Mouse (Mus musculus) frontal cortex, postnatal 10 days (tissue): ENCODE results near the gene Shmt2.
A peak's percentile ranks its signal among the peaks of the same experiment; 100 is the strongest.

Experiments used
- DNase-seq, 2 experiments: peaks; one replicate each; pipeline ENCODE4 v3.0.0; 2022; ENCODE audit warnings: low spot score in 2 of 2, mixed read lengths in 1 of 2

The Shmt2 gene

GRCm38 (mm10) chr10:127534036-127534928 lies 12.0 kb upstream of the Shmt2 start, which contains the start of gene Nxph4:
Gene Nxph4, minus strand, starts transcription at chr10:127534559.
- no peak for DNase-seq

- DNase-seq = no peak
Measured at GRCm38 (mm10) chr10:127531548-127531947, 9.3 kb upstream of the Shmt2 start.

- no peak for DNase-seq
Measured at GRCm38 (mm10) chr10:127530945-127531344, 8.7 kb upstream of the Shmt2 start.

- no peak for DNase-seq
Measured at GRCm38 (mm10) chr10:127527481-127527880, 5.2 kb upstream of the Shmt2 start.

- DNase-seq = no peak
Measured at GRCm38 (mm10) chr10:127526681-127527080, 4.4 kb upstream of the Shmt2 start.

GRCm38 (mm10) chr10:127526048-127526447 lies 3.8 kb upstream of the Shmt2 start:
- no peak for DNase-seq

- no peak for DNase-seq
Measured at GRCm38 (mm10) chr10:127524646-127525255, 2.5 kb upstream of the Shmt2 start.

GRCm38 (mm10) chr10:127521611-127522080 lies 598 bp downstream of the Shmt2 start:
- DNase-seq = no peak

- DNase-seq = no peak
Measured at GRCm38 (mm10) chr10:127520714-127521357, 1.4 kb downstream of the Shmt2 start.

- no peak for DNase-seq
Measured at GRCm38 (mm10) chr10:127519903-127520713, 2.1 kb downstream of the Shmt2 start.

- no peak for DNase-seq
Measured at GRCm38 (mm10) chr10:127519041-127519701, 3.1 kb downstream of the Shmt2 start.

GRCm38 (mm10) chr10:127517941-127518340 lies 4.3 kb downstream of the Shmt2 start:
- no peak for DNase-seq

GRCm38 (mm10) chr10:127516576-127517260 lies 5.5 kb downstream of the Shmt2 start:
- no peak for DNase-seq

GRCm38 (mm10) chr10:127515983-127516459 lies 6.2 kb downstream of the Shmt2 start:
- no peak for DNase-seq

- no peak for DNase-seq
Measured at GRCm38 (mm10) chr10:127515271-127515982, 6.8 kb downstream of the Shmt2 start.

GRCm38 (mm10) chr10:127514764-127515163 lies 7.5 kb downstream of the Shmt2 start, which contains the start of gene Ndufa4l2:
Gene Ndufa4l2, plus strand, starts transcription at chr10:127514967.
- DNase-seq = no peak

GRCm38 (mm10) chr10:127514111-127514698 lies 8.0 kb downstream of the Shmt2 start:
- DNase-seq = no peak

- DNase-seq = no peak
Measured at GRCm38 (mm10) chr10:127513501-127514091, 8.6 kb downstream of the Shmt2 start.

- DNase-seq = peak; percentile 82 to 94
Measured at GRCm38 (mm10) chr10:127512813-127513212, 9.4 kb downstream of the Shmt2 start.
